Mouse (Mus musculus) lung, postnatal 0 days (tissue): ENCODE results near the gene Palld. TPM values are rescaled to one million over a fixed set of nuclear protein-coding genes. Genes with fewer than 3 reads are reported as not detected.

ENCODE experiments used
- ATAC-seq: fragments of 200-750 bp; cut with Nextera tagmentation; 2 replicates; pipeline ENCODE4 v1.8.0; 2017; ENCODE audit warnings: moderate library complexity
- DNase-seq: peaks from one replicate; pipeline ENCODE4 v3.0.0-alpha.2; 2016; ENCODE audit warnings: low spot score
- H3K27ac ChIP-seq: fragments of 300-500 bp; sonication (generic); 2 replicates; pipeline ENCODE4 v1.5.1; 2014; ENCODE audit warnings: antibody characterized with exemption, mild to moderate bottlenecking, low read length, mixed read lengths
- H3K27me3 ChIP-seq: fragments of 300-500 bp; sonication (generic); replicated peaks from 2 replicates; pipeline ENCODE4 v1.6.1; 2014; ENCODE audit warnings: low read length, mixed read lengths; ENCODE audit not compliant: insufficient read depth
- H3K36me3 ChIP-seq: fragments of 300-500 bp; sonication (generic); 2 replicates; pipeline ENCODE4 v1.6.1; 2014; ENCODE audit warnings: low read length, mixed read lengths; ENCODE audit not compliant: insufficient read depth
- H3K4me1 ChIP-seq: fragments of 300-500 bp; sonication (generic); 2 replicates; pipeline ENCODE4 v1.6.1; 2014; ENCODE audit warnings: antibody characterized with exemption, low read depth, low read length, mixed read lengths; ENCODE audit not compliant: insufficient read depth
- H3K4me2 ChIP-seq: fragments of 300-500 bp; sonication (generic); replicated peaks from 2 replicates; pipeline ENCODE4 v1.6.1; 2014; ENCODE audit warnings: low read depth, mild to moderate bottlenecking, low read length, moderate library complexity, mixed read lengths
- H3K4me3 ChIP-seq: fragments of 300-500 bp; sonication (generic); 2 replicates; pipeline ENCODE4 v1.5.1; 2014; ENCODE audit warnings: low read depth, low read length
- H3K9ac ChIP-seq: fragments of 300-500 bp; sonication (generic); replicated peaks from 2 replicates; pipeline ENCODE4 v1.6.1; 2014; ENCODE audit warnings: low read depth, mild to moderate bottlenecking
- H3K9me3 ChIP-seq: fragments of 300-500 bp; sonication (generic); 2 replicates; pipeline ENCODE4 v1.6.1; 2016; ENCODE audit warnings: low read length, mixed read lengths
- CTCF ChIP-seq: IDR thresholded peaks from 2 replicates; pipeline ENCODE4 v1.5.1; 2016; ENCODE audit warnings: antibody characterized with exemption, mild to moderate bottlenecking
- EP300 ChIP-seq: IDR thresholded peaks from 2 replicates; pipeline ENCODE4 v1.6.1; 2016; ENCODE audit warnings: antibody characterized with exemption, mild to moderate bottlenecking, control low read depth
- WGBS: fragments of 180-500 bp; shearing (Covaris S2); extraction: QIAGEN DNeasy Blood & Tissue Kit; methylation state at CpG from one replicate; pipeline ENCODE4 v1.1.7; 2014; 5-methylcytosine and 5-hydroxymethylcytosine counted together
- polyA plus RNA-seq: library from polyadenylated mRNA; unstranded; fragments of >200 nt; fragmentation: Nextera tagmentation; extraction: Ambion mirVana; gene quantifications from 2 replicates; pipeline ENCODE4 v1.2.1, GENCODE M21; 2015

The Palld gene
- polyA plus RNA-seq, 1 experiment from 2014 or later: 130 TPM

GRCm38 (mm10) chr8:61549585-61549984, 352.9 kb downstream of the Palld start:
- no peak overlapping the region for H3K27ac ChIP-seq
- no peak for TF ChIP-seq EP300
- no peak for TF ChIP-seq CTCF
- no peak for ATAC-seq
- no peaks in the 10 kb centered on the region for H3K4me1 ChIP-seq
- H3K4me2 ChIP-seq: no peak overlapping the region
- no peaks in the 10 kb centered on the region for H3K27me3 ChIP-seq
- 0 out of 2 replicates have a peak, but pooled peaks cover 7% of the 10 kb centered on the region for H3K36me3 ChIP-seq
- 81% methylated on average over 36 of the region's 41 CpGs for WGBS
- no peaks in the 10 kb centered on the region for H3K9me3 ChIP-seq
- DNase-seq: no peak
- no peak overlapping the region for H3K9ac ChIP-seq
- no peak overlapping the region for H3K4me3 ChIP-seq

GRCm38 (mm10) chr8:61539828-61540500, 362.5 kb downstream of the Palld start:
- H3K4me1 ChIP-seq: no peaks in the 10 kb centered on the region; the same call in 1 of the 2 replicates
- H3K9me3 ChIP-seq: no peaks in the 10 kb centered on the region
- 0 out of 2 replicates have a peak, but pooled peaks cover 2% of the 10 kb centered on the region for H3K36me3 ChIP-seq
- TF ChIP-seq EP300: no peak
- TF ChIP-seq CTCF: peak; percentile 100
- peak; percentile 72 for ATAC-seq
- DNase-seq: peak; percentile 87
- no peak overlapping the region for H3K4me2 ChIP-seq
- WGBS: 38% methylated on average over 7 of the region's 7 CpGs
- H3K4me3 ChIP-seq: no peak overlapping the region
- H3K27ac ChIP-seq: no peak overlapping the region
- no peaks in the 10 kb centered on the region for H3K27me3 ChIP-seq
- no peak overlapping the region for H3K9ac ChIP-seq

DNA sequence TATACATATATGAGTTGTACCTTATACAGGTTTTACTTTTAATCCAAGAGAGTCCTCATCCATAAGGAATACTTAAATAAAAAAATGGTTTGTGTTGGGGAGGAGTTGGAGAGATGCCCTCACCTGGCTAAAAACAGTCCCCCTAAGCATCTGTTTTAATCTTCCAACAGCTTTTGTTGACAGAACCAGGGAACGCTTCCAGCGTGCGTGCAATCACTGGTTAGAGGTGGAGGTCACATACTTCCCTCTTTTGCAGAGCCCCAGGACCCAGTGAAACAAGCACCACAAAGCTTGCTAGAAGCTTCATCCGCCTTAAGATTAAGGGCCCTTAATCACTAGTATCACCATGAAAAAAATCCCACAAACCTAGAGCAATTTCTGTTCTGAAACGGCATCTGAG, 365.0 kb downstream of the Palld start:
- TF ChIP-seq CTCF (no peak), EP300 (no peak)
- H3K4me1 ChIP-seq: no peaks in the 10 kb centered on the region; the same call in 1 of the 2 replicates
- no peak overlapping the region for H3K9ac ChIP-seq
- no peaks in the 10 kb centered on the region for H3K9me3 ChIP-seq
- ATAC-seq: no peak
- H3K27ac ChIP-seq: no peak overlapping the region
- no peak overlapping the region for H3K4me2 ChIP-seq
- H3K36me3 ChIP-seq: 0 out of 2 replicates have a peak, but pooled peaks cover 5% of the 10 kb centered on the region
- no peak overlapping the region for H3K4me3 ChIP-seq
- DNase-seq: no peak
- WGBS: 64% methylated on average over 5 of the region's 5 CpGs
- H3K27me3 ChIP-seq: no peaks in the 10 kb centered on the region

- no peak overlapping the region for H3K4me2 ChIP-seq
- TF ChIP-seq EP300 (no peak), CTCF (no peak)
- no peaks in the 10 kb centered on the region for H3K27me3 ChIP-seq
- no peak overlapping the region for H3K4me3 ChIP-seq
- H3K36me3 ChIP-seq: 0 out of 2 replicates have a peak, but pooled peaks cover 5% of the 10 kb centered on the region
- ATAC-seq (no peak), DNase-seq (no peak)
- no peaks in the 10 kb centered on the region for H3K9me3 ChIP-seq
- H3K27ac ChIP-seq: no peak overlapping the region
- no peaks in the 10 kb centered on the region; the same call in 1 of the 2 replicates for H3K4me1 ChIP-seq
- H3K9ac ChIP-seq: no peak overlapping the region
- 68% methylated on average over 11 of the region's 11 CpGs for WGBS
These were observed 367.0 kb downstream of the Palld start for GRCm38 (mm10) chr8:61535472-61535871.

DNA sequence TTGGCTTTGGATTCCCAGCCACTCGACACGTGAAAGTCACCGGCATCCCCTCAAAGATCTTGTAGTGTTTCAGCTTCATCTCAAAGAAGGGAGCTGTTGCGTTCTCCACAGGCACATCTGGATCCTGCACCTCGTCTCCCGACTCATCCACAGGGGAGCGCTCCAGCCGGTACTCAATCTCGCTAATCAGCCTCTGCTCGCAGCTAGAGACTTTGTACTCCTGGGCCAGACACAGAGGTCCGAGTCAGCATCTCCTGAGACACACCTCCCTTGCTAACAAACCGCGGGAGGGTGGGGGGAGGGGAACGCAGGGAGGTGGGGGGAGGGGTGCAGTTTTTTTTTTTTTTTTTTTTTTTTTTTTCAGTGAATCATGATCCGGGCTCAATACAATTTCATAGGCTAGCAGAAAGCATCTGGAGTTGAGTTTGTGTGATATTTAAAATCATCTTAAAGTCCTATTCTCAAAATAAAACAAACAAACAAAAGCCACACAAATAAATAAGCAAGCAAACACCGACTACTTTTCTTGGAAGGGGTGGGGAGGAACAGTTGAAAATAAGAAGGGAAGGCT, 369.0 kb downstream of the Palld start:
- 57% methylated on average over 16 of the region's 16 CpGs for WGBS
- 0 out of 2 replicates have a peak, but pooled peaks cover 5% of the 10 kb centered on the region for H3K36me3 ChIP-seq
- no peak for ATAC-seq

GRCm38 (mm10) chr8:61532831-61533230, 369.7 kb downstream of the Palld start:
- H3K27ac ChIP-seq: no peak overlapping the region
- ATAC-seq: no peak
- no peaks in the 10 kb centered on the region for H3K9me3 ChIP-seq
- no peak for TF ChIP-seq EP300
- TF ChIP-seq CTCF: no peak
- no peaks in the 10 kb centered on the region for H3K4me1 ChIP-seq
- H3K27me3 ChIP-seq: no peaks in the 10 kb centered on the region
- no peak overlapping the region for H3K9ac ChIP-seq
- H3K4me3 ChIP-seq: no peak overlapping the region
- no peak for DNase-seq
- no peak overlapping the region for H3K4me2 ChIP-seq
- 87% methylated on average over 5 of the region's 5 CpGs for WGBS
- 0 out of 2 replicates have a peak, but pooled peaks cover 5% of the 10 kb centered on the region for H3K36me3 ChIP-seq

More for the DNA sequence above, 369.0 kb downstream of the Palld start:
- no peak overlapping the region for H3K9ac ChIP-seq
- no peak for DNase-seq
- H3K4me1 ChIP-seq: no peaks in the 10 kb centered on the region; the same call in 1 of the 2 replicates
- H3K27me3 ChIP-seq: no peaks in the 10 kb centered on the region
- no peak overlapping the region for H3K4me2 ChIP-seq
- no peaks in the 10 kb centered on the region for H3K9me3 ChIP-seq
- H3K27ac ChIP-seq: no peak overlapping the region
- H3K4me3 ChIP-seq: no peak overlapping the region
- TF ChIP-seq CTCF (no peak), EP300 (no peak)
